Mouse (Mus musculus): ENCODE measurements around the gene Zfp36l1.

The Zfp36l1 gene

GRCm38 (mm10) chr12:80108896-80109668, 3.7 kb downstream of the Zfp36l1 start:
- peak; percentile 79 for DNase-seq

- DNase-seq, result no peak
Observed at GRCm38 (mm10) chr12:80106896-80107667, 5.7 kb downstream of the Zfp36l1 start.

GRCm38 (mm10) chr12:80106138-80106895, 6.5 kb downstream of the Zfp36l1 start:
- DNase-seq, result no peak

GRCm38 (mm10) chr12:80103521-80103973, 9.3 kb downstream of the Zfp36l1 start:
- DNase-seq, result peak; percentile 98

GRCm38 (mm10) chr12:80103089-80103488, 9.7 kb downstream of the Zfp36l1 start:
- DNase-seq, result no peak

- no peak for DNase-seq
Observed at GRCm38 (mm10) chr12:80098825-80099224, 14.0 kb downstream of the Zfp36l1 start.

GRCm38 (mm10) chr12:80096734-80097133, 16.1 kb downstream of the Zfp36l1 start:
- DNase-seq, result no peak

- DNase-seq, result no peak
Observed at GRCm38 (mm10) chr12:80092787-80093186, 20.0 kb downstream of the Zfp36l1 start.

GRCm38 (mm10) chr12:80091080-80091479, 21.7 kb downstream of the Zfp36l1 start:
- DNase-seq, result no peak

- DNase-seq, result peak; percentile 55
Observed at GRCm38 (mm10) chr12:80090529-80090928, 22.3 kb downstream of the Zfp36l1 start.

GRCm38 (mm10) chr12:80088143-80088542, 24.7 kb downstream of the Zfp36l1 start:
- no peak for DNase-seq

GRCm38 (mm10) chr12:80084446-80085112, 28.2 kb downstream of the Zfp36l1 start:
- no peak for DNase-seq

- peak; percentile 85 for DNase-seq
Observed at GRCm38 (mm10) chr12:80083937-80084336, 28.9 kb downstream of the Zfp36l1 start.

- no peak for DNase-seq
Observed at GRCm38 (mm10) chr12:80083133-80083821, 29.5 kb downstream of the Zfp36l1 start.

GRCm38 (mm10) chr12:80082730-80083129, 30.1 kb downstream of the Zfp36l1 start:
- DNase-seq, result no peak

GRCm38 (mm10) chr12:80081440-80081839, 31.4 kb downstream of the Zfp36l1 start:
- no peak for DNase-seq

GRCm38 (mm10) chr12:80079937-80080336, 32.9 kb downstream of the Zfp36l1 start:
- no peak for DNase-seq

- DNase-seq, result no peak
Observed at GRCm38 (mm10) chr12:80074331-80074730, 38.5 kb downstream of the Zfp36l1 start.

GRCm38 (mm10) chr12:80070534-80071287, 42.1 kb downstream of the Zfp36l1 start:
- no peak for DNase-seq

GRCm38 (mm10) chr12:80069040-80069439, 43.8 kb downstream of the Zfp36l1 start:
- no peak for DNase-seq

- no peak for DNase-seq
Observed at GRCm38 (mm10) chr12:80068016-80068415, 44.8 kb downstream of the Zfp36l1 start.

All from kidney, adult 9 months (tissue).